Mouse (Mus musculus) forebrain, embryonic 15.5 days (tissue): ENCODE data around the gene Mcub. TPM values are rescaled to one million over a fixed set of nuclear protein-coding genes. Genes with fewer than 3 reads are reported as not detected.
A peak's percentile ranks its signal among the peaks of the same experiment; 100 is the strongest.

Experiments used
- ATAC-seq: fragments of 200-750 bp; cut with Nextera tagmentation; replicated peaks from 2 replicates; pipeline ENCODE4 v1.8.0; 2017; ENCODE audit warnings: mild to moderate bottlenecking, moderate TSS enrichment, moderate library complexity
- H3K27ac ChIP-seq: fragments of 300-500 bp; sonication (generic); replicated peaks from 2 replicates; pipeline ENCODE4 v1.5.1; 2015; ENCODE audit warnings: mild to moderate bottlenecking, inconsistent platforms
- H3K27me3 ChIP-seq: fragments of 300-500 bp; sonication (generic); 2 replicates; pipeline ENCODE4 v1.6.1; 2015; ENCODE audit warnings: inconsistent platforms
- H3K36me3 ChIP-seq: fragments of 300-500 bp; sonication (generic); 2 replicates; pipeline ENCODE4 v1.6.1; 2015; ENCODE audit warnings: mild to moderate bottlenecking, inconsistent platforms
- H3K4me1 ChIP-seq: fragments of 300-500 bp; sonication (generic); 2 replicates; pipeline ENCODE4 v1.6.1; 2015; ENCODE audit warnings: inconsistent platforms
- H3K4me2 ChIP-seq: fragments of 300-500 bp; sonication (generic); replicated peaks from 2 replicates; pipeline ENCODE4 v1.6.1; 2015; ENCODE audit warnings: mild to moderate bottlenecking, inconsistent platforms
- H3K4me3 ChIP-seq: fragments of 300-500 bp; sonication (generic); 2 replicates; pipeline ENCODE4 v1.5.1; 2015; ENCODE audit warnings: mild to moderate bottlenecking, inconsistent platforms
- H3K9ac ChIP-seq: fragments of 300-500 bp; sonication (generic); replicated peaks from 2 replicates; pipeline ENCODE4 v1.6.1; 2015; ENCODE audit warnings: mild to moderate bottlenecking, inconsistent platforms
- H3K9me3 ChIP-seq: fragments of 300-500 bp; sonication (generic); 2 replicates; pipeline ENCODE4 v1.6.1; 2016; ENCODE audit warnings: inconsistent platforms
- WGBS: fragments of 180-500 bp; shearing (Covaris S2); methylation state at CpG from one replicate; pipeline ENCODE4 v1.1.7; 2015; ENCODE audit warnings: mixed read lengths; 5-methylcytosine and 5-hydroxymethylcytosine counted together
- polyA plus RNA-seq: library from polyadenylated mRNA; unstranded; fragments of >200 nt; fragmentation: Nextera tagmentation; extraction: Ambion mirVana; gene quantifications from 2 replicates; pipeline ENCODE4 v1.2.1, GENCODE M21; 2015

Gene Mcub
- polyA plus RNA-seq, 1 experiment from 2014 or later: 6.0 TPM

GRCm38 (mm10) chr3:129946217-129946914 lies 23.6 kb downstream of the Mcub start:
- H3K9ac ChIP-seq: no peak overlapping the region

GRCm38 (mm10) chr3:129943813-129944212 lies 26.2 kb downstream of the Mcub start:
- Histone ChIP-seq H3K27me3 (no peaks in the 10 kb centered on the region), H3K4me1 (no peaks in the 10 kb centered on the region), H3K9ac (no peak overlapping the region), H3K36me3 (no peaks in the 10 kb centered on the region), H3K4me2 (no peak overlapping the region), H3K9me3 (no peaks in the 10 kb centered on the region), H3K27ac (no peak overlapping the region), H3K4me3 (no peak overlapping the region)
- ATAC-seq: no peak
- 90% methylated on average over 4 of the region's 4 CpGs for WGBS

More at GRCm38 (mm10) chr3:129946217-129946914, 23.6 kb downstream of the Mcub start:
- no peaks in the 10 kb centered on the region for H3K36me3 ChIP-seq
- H3K4me3 ChIP-seq: no peak overlapping the region
- 84% methylated on average over 5 of the region's 5 CpGs for WGBS
- H3K4me2 ChIP-seq: no peak overlapping the region
- H3K9me3 ChIP-seq: no peaks in the 10 kb centered on the region
- H3K27ac ChIP-seq: no peak overlapping the region
- no peak for ATAC-seq
- H3K4me1 ChIP-seq: no peaks in the 10 kb centered on the region
- no peaks in the 10 kb centered on the region for H3K27me3 ChIP-seq

GRCm38 (mm10) chr3:129941291-129941690 lies 28.7 kb downstream of the Mcub start:
- no peak overlapping the region for H3K27ac ChIP-seq
- ATAC-seq: no peak
- WGBS: 98% methylated on average over 1 of the region's 1 CpGs
- H3K4me3 ChIP-seq: no peak overlapping the region
- peaks cover 3% of the 10 kb centered on the region for H3K4me1 ChIP-seq
- H3K9ac ChIP-seq: no peak overlapping the region
- H3K27me3 ChIP-seq: no peaks in the 10 kb centered on the region
- no peak overlapping the region for H3K4me2 ChIP-seq
- H3K36me3 ChIP-seq: no peaks in the 10 kb centered on the region
- no peaks in the 10 kb centered on the region for H3K9me3 ChIP-seq

- Histone ChIP-seq H3K27me3 (no peaks in the 10 kb centered on the region), H3K4me1 (peaks cover 3% of the 10 kb centered on the region), H3K4me3 (no peak overlapping the region), H3K9me3 (no peaks in the 10 kb centered on the region), H3K27ac (no peak overlapping the region), H3K4me2 (no peak overlapping the region), H3K9ac (no peak overlapping the region), H3K36me3 (no peaks in the 10 kb centered on the region)
- 92% methylated on average over 2 of the region's 2 CpGs for WGBS
- ATAC-seq: no peak
These were observed 29.2 kb downstream of the Mcub start for GRCm38 (mm10) chr3:129940780-129941179.

- WGBS: 58% methylated on average over 7 of the region's 7 CpGs
- no peak overlapping the region for H3K4me2 ChIP-seq
- no peak overlapping the region for H3K4me3 ChIP-seq
- H3K27ac ChIP-seq: no peak overlapping the region
- no peaks in the 10 kb centered on the region for H3K9me3 ChIP-seq
- no peaks in the 10 kb centered on the region for H3K36me3 ChIP-seq
- no peaks in the 10 kb centered on the region for H3K27me3 ChIP-seq
- ATAC-seq: no peak
- peaks cover 3% of the 10 kb centered on the region for H3K4me1 ChIP-seq
- no peak overlapping the region for H3K9ac ChIP-seq
These were observed 30.9 kb downstream of the Mcub start for GRCm38 (mm10) chr3:129939058-129939457.

GRCm38 (mm10) chr3:129937848-129938247 lies 32.2 kb downstream of the Mcub start:
- WGBS: 70% methylated on average over 3 of the region's 3 CpGs
- no peaks in the 10 kb centered on the region for H3K9me3 ChIP-seq
- no peak overlapping the region for H3K4me3 ChIP-seq
- no peaks in the 10 kb centered on the region for H3K36me3 ChIP-seq
- no peak overlapping the region for H3K27ac ChIP-seq
- H3K9ac ChIP-seq: no peak overlapping the region
- H3K27me3 ChIP-seq: no peaks in the 10 kb centered on the region
- H3K4me2 ChIP-seq: no peak overlapping the region
- no peak for ATAC-seq
- H3K4me1 ChIP-seq: peaks cover 3% of the 10 kb centered on the region

GRCm38 (mm10) chr3:129936561-129936960 lies 33.4 kb downstream of the Mcub start:
- Histone ChIP-seq H3K27me3 (no peaks in the 10 kb centered on the region), H3K36me3 (no peaks in the 10 kb centered on the region)

GRCm38 (mm10) chr3:129932443-129932842 lies 37.6 kb downstream of the Mcub start:
- no peaks in the 10 kb centered on the region for H3K36me3 ChIP-seq
- no peaks in the 10 kb centered on the region for H3K9me3 ChIP-seq
- ATAC-seq: no peak

More at GRCm38 (mm10) chr3:129936561-129936960, 33.4 kb downstream of the Mcub start:
- Histone ChIP-seq H3K9me3 (no peaks in the 10 kb centered on the region), H3K4me1 (peaks cover 3% of the 10 kb centered on the region), H3K4me2 (no peak overlapping the region), H3K4me3 (no peak overlapping the region), H3K27ac (no peak overlapping the region), H3K9ac (no peak overlapping the region)
- WGBS: 23% methylated on average over 9 of the region's 9 CpGs
- ATAC-seq: no peak

GRCm38 (mm10) chr3:129930213-129930778 lies 39.7 kb downstream of the Mcub start:
- Histone ChIP-seq H3K4me2 (no peak overlapping the region), H3K9ac (no peak overlapping the region), H3K36me3 (no peaks in the 10 kb centered on the region), H3K9me3 (no peaks in the 10 kb centered on the region), H3K4me3 (no peak overlapping the region), H3K27ac (no peak overlapping the region), H3K27me3 (no peaks in the 10 kb centered on the region), H3K4me1 (no peaks in the 10 kb centered on the region)
- ATAC-seq: no peak
- WGBS: 77% methylated on average over 6 of the region's 6 CpGs

More at GRCm38 (mm10) chr3:129932443-129932842, 37.6 kb downstream of the Mcub start:
- H3K27me3 ChIP-seq: no peaks in the 10 kb centered on the region
- no peak overlapping the region for H3K4me3 ChIP-seq
- WGBS: 55% methylated on average over 4 of the region's 4 CpGs
- no peak overlapping the region for H3K27ac ChIP-seq
- no peak overlapping the region for H3K9ac ChIP-seq
- H3K4me1 ChIP-seq: peaks cover 3% of the 10 kb centered on the region
- H3K4me2 ChIP-seq: no peak overlapping the region

- Histone ChIP-seq H3K9me3 (no peaks in the 10 kb centered on the region), H3K4me2 (no peak overlapping the region), H3K4me1 (no peaks in the 10 kb centered on the region), H3K27me3 (no peaks in the 10 kb centered on the region), H3K36me3 (no peaks in the 10 kb centered on the region), H3K4me3 (no peak overlapping the region), H3K27ac (no peak overlapping the region), H3K9ac (no peak overlapping the region)
- no peak for ATAC-seq
- WGBS: 91% methylated on average over 3 of the region's 3 CpGs
These were observed 44.1 kb downstream of the Mcub start for GRCm38 (mm10) chr3:129925861-129926260.

- Histone ChIP-seq H3K27me3 (no peaks in the 10 kb centered on the region), H3K4me3 (no peak overlapping the region), H3K27ac (no peak overlapping the region), H3K4me2 (no peak overlapping the region), H3K4me1 (no peaks in the 10 kb centered on the region), H3K9ac (no peak overlapping the region), H3K36me3 (no peaks in the 10 kb centered on the region), H3K9me3 (no peaks in the 10 kb centered on the region)
- no peak for ATAC-seq
- WGBS: 95% methylated on average over 7 of the region's 7 CpGs
These were observed 46.4 kb downstream of the Mcub start for GRCm38 (mm10) chr3:129923581-129923980.

- ATAC-seq: peak; percentile 86
- H3K27ac ChIP-seq: no peak overlapping the region
- no peak overlapping the region for H3K9ac ChIP-seq
- no peaks in the 10 kb centered on the region for H3K9me3 ChIP-seq
- H3K4me2 ChIP-seq: no peak overlapping the region
- WGBS: 9% methylated on average over 13 of the region's 13 CpGs
- H3K36me3 ChIP-seq: peaks cover 10% of the 10 kb centered on the region
- H3K4me1 ChIP-seq: no peaks in the 10 kb centered on the region
- no peaks in the 10 kb centered on the region for H3K27me3 ChIP-seq
- no peak overlapping the region for H3K4me3 ChIP-seq
These were observed 51.6 kb downstream of the Mcub start for GRCm38 (mm10) chr3:129918434-129918833.

- Histone ChIP-seq H3K4me3 (no peak overlapping the region), H3K27ac (no peak overlapping the region), H3K36me3 (peaks cover 10% of the 10 kb centered on the region), H3K4me2 (no peak overlapping the region), H3K4me1 (no peaks in the 10 kb centered on the region), H3K27me3 (no peaks in the 10 kb centered on the region), H3K9ac (no peak overlapping the region), H3K9me3 (no peaks in the 10 kb centered on the region)
- no peak for ATAC-seq
- 87% methylated on average over 3 of the region's 3 CpGs for WGBS
These were observed 52.6 kb downstream of the Mcub start for GRCm38 (mm10) chr3:129917424-129917823.
